Mouse (Mus musculus) gastrocnemius, postnatal 36 days (tissue): Measurements from ENCODE around the gene Slc7a5. TPM values are rescaled to one million over a fixed set of nuclear protein-coding genes. Genes with fewer than 3 reads are reported as not detected.

Experiments
- DNase-seq, 2 experiments: peaks; one replicate each; pipeline ENCODE4 v3.0.0; 2022
- intact Hi-C: fragments of 180-260 bp; cut with DNase I; formaldehyde crosslinking; loops from one replicate; pipeline ENCODE4 v1.15.1; 2025
- total RNA-seq, 2 experiments: library from RNA; stranded (reverse); gene quantifications; 2 replicates each; pipeline ENCODE4 v1.2.3; 2021

Slc7a5 gene
- total RNA-seq, 2 experiments from 2014 or later, result 1.9 to 2.1 TPM

DNA sequence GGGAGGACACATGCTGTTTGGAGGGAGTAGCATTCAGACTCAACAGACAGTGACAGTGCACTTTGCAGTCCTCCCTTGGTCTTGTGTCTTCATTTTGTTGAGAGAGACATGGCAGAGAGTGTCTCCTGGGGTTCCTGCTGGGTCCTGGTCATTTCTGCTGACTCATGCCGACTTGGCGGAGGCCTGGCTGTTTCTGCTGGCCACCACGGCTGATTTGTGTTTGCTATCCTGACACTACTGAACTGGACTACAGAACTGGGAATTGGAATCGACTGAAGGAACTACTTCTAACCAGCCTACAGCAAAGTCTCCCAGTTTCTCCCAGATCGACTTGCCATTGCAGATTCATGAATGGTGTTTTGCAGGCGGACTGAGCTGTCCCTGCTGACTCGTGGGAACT lies 31.2 kb upstream of the Slc7a5 start:
- no peak for DNase-seq
- intact Hi-C loops, result no loop called here

DNA sequence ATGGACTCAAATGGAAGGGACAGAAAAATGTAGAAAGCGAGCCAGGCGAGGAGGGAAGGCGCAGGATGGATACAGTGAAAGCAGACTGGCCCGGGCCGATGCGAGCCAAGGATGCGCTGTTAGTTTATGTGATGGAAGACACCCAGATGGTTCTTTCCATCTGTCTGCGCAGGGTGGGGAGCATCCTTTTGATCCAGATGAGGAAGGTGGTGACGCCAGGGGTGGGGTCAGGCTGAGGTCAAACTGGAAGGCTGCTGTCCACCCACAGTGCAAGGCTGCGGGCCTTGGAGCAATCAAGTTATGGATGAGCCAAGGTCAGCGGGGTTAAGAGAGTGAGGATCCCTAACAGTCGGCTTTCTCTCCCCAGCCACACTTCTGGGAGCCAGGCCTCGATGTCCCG lies 28.9 kb upstream of the Slc7a5 start:
- DNase-seq, result peak; percentile 45 to 59
- intact Hi-C loops, result no loop called here

- DNase-seq, result no peak
- intact Hi-C loops, result no loop called here
Measured at GRCm38 (mm10) chr8:121935341-121936294, 28.1 kb upstream of the Slc7a5 start.

DNA sequence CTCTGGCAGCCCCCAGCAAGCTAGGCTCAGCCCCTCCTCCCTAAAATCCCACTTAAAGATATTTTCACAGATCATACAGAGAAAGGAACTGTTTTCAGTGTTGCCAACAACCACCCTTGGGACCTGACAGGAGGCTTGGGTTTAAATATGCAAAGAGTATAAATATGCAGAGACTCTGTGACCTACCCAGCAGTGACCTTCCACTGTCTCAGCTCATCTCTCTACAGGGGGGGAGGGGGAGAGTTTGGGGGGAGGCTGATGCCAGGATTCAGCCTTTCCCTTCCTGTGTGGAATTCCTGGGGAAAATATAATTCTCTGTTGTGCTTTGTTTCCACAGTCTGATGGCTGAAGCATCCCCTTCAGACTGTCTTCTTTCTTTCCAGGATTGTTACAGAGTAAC lies 27.4 kb upstream of the Slc7a5 start:
- intact Hi-C loops, result no loop called here
- DNase-seq, result no peak

GRCm38 (mm10) chr8:121934506-121934905 lies 27.0 kb upstream of the Slc7a5 start:
- intact Hi-C loops, result no loop called here
- no peak for DNase-seq

GRCm38 (mm10) chr8:121932668-121933520 lies 25.4 kb upstream of the Slc7a5 start:
- DNase-seq, result no peak
- intact Hi-C loops, result no loop called here

GRCm38 (mm10) chr8:121932026-121932667 lies 24.7 kb upstream of the Slc7a5 start:
- DNase-seq, result peak; percentile 58 to 63
- intact Hi-C loops, result no loop called here

DNA sequence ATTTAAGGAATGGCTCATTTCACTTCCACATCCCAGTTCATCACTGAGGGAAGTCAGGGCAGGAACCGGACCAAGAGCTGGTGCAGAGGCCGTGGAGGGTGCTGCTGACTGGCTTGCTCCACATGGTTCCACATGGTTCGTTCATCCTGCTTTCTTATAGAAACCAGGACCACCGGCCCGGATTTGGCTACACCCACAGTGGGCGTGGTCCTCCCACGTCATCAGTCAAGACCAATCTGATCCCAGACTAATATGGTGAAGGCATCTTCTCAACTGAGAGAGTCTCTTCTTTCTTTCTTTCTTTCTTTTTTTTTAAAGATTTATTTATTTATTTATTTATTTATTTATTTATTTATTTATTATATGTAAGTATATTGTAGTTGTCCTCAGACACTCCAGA lies 24.1 kb upstream of the Slc7a5 start:
- intact Hi-C loops, result no loop called here
- no peak for DNase-seq

DNA sequence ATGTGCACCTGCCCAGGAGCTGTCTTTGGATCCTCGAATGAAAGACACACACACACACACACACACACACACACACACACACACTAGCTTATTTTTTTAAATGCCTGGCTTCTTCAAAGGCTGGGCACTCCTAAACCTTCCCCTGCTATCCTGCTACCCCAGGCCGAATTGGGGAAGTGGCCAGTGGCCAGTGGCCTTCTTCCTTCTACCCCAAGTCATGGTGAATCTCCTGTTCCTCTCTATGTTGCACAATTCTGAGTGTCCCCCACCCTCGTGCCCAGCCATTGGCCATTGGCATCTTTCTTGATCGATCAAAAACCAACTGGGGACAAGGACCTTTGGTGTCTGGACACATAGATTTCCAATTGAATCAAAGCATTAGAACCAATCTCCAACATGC lies 22.6 kb upstream of the Slc7a5 start:
- DNase-seq, result no peak
- intact Hi-C loops, result no loop called here

GRCm38 (mm10) chr8:121927316-121927715 lies 19.8 kb upstream of the Slc7a5 start:
- intact Hi-C loops, result loop anchor here (5.0 kb wide), 1 partner anchor 75 kb away; no protein-coding TSS in a partner anchor
- peak in 1 of 2 experiments; percentile 43 for DNase-seq

DNA sequence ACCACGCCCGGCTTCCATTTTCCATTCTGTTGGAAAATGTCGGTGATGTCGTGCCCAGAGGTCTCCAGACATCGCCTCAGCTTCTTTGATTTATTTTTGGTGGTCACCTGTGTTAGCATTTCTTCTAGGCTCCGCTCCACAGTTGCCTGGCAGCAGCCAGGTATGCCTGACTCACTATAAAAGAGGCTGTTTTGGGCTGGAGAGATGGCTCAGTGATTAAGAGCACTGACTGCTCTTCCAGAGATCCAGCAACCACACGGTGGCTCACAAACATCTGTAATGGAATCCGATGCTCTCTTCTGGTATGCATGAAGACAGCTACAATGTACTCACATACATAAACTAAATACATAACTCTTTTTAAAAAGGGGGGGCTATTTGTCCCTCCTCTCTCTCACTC lies 18.8 kb upstream of the Slc7a5 start:
- intact Hi-C loops, result loop anchor here (5.0 kb wide), 1 partner anchor 74 kb away; no protein-coding TSS in a partner anchor
- no peak for DNase-seq

- intact Hi-C loops, result loop anchor here (5.0 kb wide), 1 partner anchor 73 kb away; no protein-coding TSS in a partner anchor
- DNase-seq, result peak; percentile 60 to 71
Measured at GRCm38 (mm10) chr8:121925624-121926023, 18.1 kb upstream of the Slc7a5 start.

- no peak for DNase-seq
- intact Hi-C loops, result loop anchor here (5.0 kb wide), 1 partner anchor 72 kb away; no protein-coding TSS in a partner anchor
Measured at GRCm38 (mm10) chr8:121924681-121925080, 17.2 kb upstream of the Slc7a5 start.

DNA sequence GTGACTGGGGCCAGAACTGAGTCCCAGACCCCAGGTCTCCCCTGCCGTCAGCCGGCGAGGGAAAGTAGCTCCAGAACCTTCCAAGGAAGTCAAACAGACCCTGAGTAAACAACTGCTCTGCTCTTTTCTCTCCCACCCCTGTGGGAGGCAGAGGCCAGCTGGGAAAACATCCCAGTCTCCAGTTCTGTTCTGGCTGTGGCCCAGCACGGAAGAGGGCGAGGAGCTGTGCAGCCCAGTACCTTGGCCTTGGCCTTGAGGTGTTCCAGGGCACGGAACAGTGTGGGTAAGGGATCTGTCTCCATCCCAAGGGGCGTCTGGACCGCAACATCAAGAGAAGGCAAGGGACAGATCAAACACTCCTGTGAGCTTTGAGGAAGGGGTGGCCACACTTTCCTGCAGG lies 14.6 kb upstream of the Slc7a5 start:
- DNase-seq, result no peak
- intact Hi-C loops, result no loop called here

- intact Hi-C loops, result no loop called here
- no peak for DNase-seq
Measured at GRCm38 (mm10) chr8:121921582-121921981, 14.1 kb upstream of the Slc7a5 start.

DNA sequence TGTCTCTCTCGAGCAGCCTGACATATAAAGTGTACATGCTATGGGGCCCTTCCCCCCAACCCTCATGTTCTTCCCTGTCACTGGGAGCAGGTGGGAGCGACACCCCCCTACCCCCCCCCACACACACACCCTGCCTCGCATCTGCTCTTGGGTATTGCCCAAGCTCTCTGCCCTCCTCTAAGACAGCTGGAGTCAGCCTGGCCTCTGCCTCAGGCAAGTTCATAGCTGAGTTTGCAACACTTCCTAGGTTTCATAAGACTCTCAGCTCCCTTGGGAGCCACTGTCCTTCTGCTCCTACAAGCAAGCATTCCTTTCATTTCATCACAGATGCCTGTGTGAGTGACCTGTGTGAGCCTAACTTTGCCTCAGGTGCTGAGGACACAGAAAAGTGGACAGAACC lies 12.2 kb upstream of the Slc7a5 start:
- DNase-seq, result no peak
- intact Hi-C loops, result loop anchor here (10.0 kb wide), 1 partner anchor 195 kb away; the partner anchor contains the start of gene Jph3

DNA sequence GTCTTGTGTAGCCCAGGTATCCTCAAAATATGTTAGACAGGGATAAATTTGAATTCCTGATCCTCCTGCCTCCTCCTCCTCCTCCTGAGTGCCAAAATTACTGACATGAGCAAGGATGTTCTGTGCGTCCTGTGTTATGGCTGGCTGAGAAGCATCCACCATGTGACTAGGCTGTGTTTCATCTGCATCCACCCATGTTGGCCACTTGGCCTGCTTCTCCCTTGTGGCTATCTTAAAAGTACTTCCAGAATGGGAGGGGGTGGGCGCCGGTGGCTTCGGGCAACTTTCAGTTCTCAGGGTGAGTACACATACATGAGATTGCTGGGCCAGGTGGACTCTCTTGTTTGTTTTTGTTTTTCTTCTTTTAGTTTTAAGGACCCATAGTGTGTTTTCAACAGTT lies 11.7 kb upstream of the Slc7a5 start:
- DNase-seq, result no peak
- intact Hi-C loops, result loop anchor here (10.0 kb wide), 1 partner anchor 194 kb away; the partner anchor contains the start of gene Jph3

DNA sequence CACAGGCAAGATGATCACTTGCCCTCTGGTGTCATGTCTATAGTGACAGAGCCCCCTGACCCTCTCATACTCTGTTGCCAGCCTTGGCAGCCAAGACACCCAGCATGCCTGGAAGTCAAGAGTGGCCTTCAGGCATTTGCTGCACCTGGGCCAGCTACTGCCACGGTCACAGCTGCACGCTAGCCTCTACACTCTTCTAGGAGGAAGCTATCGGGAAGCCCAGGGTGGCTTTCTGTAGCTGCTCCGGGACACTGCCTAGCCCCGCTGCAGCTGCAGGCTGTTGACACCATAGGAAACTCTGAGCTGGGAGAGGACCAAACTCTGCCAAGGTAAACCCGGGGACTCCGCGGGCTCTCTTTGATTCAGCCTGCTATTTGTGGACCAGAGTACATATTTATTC lies 5.9 kb upstream of the Slc7a5 start:
- intact Hi-C loops, result loop anchor here (10.0 kb wide), 1 partner anchor 189 kb away; the partner anchor contains the start of gene Jph3
- DNase-seq, result no peak

DNA sequence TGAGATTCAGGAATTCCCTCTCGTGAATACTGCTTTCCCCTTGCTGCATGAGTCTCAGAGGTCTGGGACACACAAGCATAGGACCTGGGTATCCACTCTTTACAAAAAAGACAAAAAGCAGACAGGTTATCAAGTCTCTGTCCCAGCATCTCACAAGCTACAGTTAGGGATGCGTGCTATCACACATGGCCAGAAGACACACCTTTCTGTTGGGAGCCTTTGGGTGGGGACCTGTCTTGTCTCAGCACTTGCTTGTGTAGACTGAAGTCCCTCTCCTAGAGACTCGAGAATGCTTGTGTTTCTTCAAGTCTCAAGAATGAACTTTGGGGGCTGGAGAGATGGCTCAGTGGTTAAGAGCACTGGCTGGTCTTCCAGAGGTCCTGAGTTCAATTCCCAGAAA lies 5.3 kb upstream of the Slc7a5 start:
- DNase-seq, result no peak
- intact Hi-C loops, result loop anchor here (10.0 kb wide), 1 partner anchor 188 kb away; the partner anchor contains the start of gene Jph3

- no peak for DNase-seq
- intact Hi-C loops, result loop anchor here (10.0 kb wide), 1 partner anchor 187 kb away; the partner anchor contains the start of gene Jph3
Measured at GRCm38 (mm10) chr8:121911987-121912386, 4.5 kb upstream of the Slc7a5 start.
